Mouse (Mus musculus): ENCODE results near the gene Hs1bp3.

The Hs1bp3 gene

DNA sequence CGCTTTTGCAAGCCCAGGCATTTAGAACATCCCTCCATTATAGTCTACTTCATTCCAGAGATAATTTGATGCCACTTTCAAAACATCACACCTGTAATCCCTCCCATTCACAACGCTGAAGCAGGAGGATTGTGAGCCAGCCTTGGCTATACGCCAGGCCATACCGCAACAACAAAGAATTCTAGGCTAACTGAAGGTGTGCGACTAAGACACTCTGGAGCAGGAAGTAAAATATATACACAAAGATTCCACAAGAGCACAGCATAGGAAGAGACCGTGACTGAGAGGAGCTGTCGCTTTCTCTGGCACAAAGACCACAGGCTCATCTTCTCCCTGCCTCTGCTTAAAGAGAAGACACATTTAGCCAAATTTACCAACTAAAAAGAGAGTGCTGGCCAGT is 49.2 kb downstream of the Hs1bp3 start:
- DNase-seq (ENCODE audit: low spot score in 2 of 2) = no peak

DNA sequence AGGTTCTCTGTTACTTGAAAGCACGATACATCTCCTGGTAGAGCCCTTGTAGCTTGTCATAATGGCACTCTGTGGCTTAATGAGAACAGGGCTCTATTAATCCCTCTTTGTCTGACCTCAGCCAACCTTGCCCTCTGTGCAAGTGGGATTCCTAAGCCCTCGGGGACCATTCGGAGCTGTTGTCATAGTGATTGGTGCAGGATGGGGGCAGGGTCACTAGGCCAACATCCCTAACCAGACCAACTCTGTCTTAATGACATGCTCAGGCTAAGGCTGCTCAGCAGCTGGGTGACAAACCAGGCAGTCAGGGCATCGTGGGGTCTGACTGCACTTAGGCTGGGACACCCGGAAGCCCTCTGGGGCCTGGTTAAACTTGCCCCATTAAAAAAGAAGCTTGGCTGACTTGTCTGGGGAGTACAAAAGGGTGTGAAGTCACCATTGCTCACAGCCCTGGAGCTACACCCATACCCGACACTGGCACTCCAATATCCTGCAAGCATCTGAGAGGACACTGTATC is 51.1 kb downstream of the Hs1bp3 start:
- no peak for DNase-seq (ENCODE audit: low spot score in 2 of 2)

DNA sequence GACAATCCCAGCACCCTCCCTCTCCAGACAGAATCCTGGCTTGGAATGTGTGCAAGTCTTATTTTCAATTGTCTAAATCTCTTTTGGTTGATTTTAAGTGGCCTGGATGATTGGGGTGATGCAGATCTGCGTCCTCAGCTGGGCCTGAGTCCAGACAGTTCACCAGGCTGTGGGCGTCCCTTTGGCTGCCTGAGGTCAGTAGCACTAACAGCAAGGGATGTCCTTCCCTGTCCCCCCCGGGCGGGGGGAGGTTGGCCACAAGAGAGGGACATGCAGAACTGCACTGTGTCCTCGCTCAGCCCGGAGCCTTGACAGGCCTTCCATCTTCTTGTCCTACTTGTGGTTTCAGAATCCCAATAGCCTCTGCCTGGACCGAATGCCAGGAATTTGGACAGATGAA is 52.1 kb downstream of the Hs1bp3 start:
- no peak for DNase-seq (ENCODE audit: low spot score in 2 of 2)

DNA sequence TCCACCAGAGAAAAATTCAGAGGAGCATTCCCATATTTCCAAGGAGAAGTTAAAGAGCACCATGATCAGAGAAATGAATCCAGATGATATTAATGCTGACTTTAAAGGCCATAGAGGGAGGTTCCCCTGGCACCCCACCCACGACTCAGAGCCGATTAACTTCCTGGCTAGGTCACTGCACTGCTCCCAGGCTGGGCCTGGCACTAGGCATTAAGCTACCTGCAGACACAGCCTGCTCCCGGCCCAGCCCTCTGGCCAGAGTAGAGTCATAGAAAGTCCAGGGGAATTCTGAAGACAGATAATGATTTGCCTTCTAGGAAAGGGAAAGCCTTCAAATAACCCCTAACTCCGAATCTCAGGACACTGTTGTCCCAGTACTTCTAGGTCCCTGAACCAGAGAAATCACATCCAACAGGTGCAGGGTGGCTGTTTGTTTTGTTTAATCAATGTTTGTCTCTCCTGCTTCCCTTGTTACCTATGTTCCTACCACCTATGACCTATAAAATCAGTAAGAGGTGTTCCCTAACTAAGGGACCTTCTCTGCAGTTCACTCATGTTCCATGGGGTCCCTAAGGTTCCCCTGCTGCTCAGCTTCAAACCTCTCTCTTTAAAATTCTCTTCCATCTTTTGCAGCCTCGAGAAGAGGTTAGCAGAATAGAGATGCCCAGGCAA is 52.8 kb downstream of the Hs1bp3 start:
- DNase-seq (ENCODE audit: low spot score in 2 of 2) = no peak

DNA sequence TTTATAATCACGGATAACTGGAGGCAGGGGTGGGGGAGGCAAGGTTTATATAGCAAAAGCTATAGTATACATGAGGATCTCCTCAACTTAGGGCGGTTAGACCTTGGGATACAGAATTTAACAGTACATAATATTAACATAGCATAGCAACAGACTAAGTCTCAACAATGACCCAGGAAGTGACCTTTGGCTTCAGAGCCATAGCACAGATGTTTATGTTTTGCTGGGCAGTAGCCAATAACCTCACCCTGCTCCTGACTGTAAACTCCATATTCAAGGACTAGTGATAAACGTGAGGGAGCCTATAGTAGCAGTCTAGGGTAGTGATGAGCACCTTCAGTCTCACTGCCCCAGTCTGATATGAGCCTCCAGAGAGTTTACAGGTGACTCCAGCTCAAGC is 53.5 kb downstream of the Hs1bp3 start:
- no peak for DNase-seq (ENCODE audit: low spot score in 2 of 2)

DNA sequence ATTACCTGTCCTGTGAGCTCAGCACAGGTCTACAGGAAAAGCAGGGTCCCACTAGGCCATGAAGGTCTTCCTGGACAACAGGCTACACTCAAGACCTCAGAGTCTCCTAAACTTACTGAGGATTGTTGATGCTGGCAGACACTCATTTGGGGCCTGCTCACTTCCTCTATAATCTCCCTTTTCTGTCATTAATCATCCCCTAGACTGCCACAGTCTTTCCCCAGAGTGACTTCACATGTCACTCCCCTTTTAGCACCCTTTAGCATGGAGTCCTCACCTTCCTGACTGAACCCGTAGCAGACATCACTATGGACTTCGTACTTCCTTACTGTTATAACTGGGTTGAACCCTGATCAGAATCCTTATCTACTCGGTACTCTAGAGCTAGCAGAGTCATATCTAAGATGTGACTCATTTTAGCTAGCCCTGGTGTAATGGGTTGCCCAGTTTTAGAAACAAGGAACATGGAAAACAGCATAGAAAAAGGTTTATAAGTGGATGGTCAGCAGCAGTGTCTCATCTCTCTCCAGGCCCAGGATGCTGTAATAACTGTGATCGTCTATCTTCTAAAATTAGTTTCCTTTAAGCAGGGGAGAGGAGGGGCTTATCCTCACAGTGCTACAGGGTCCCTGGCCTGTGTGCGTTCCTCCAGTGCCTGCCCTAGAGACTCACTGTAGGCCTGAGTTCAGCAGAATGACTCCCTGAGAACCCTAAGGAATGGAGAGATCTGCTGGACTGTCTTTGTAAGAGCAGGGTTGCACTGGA is 58.7 kb downstream of the Hs1bp3 start:
- DNase-seq (ENCODE audit: low spot score in 2 of 2) = no peak

DNA sequence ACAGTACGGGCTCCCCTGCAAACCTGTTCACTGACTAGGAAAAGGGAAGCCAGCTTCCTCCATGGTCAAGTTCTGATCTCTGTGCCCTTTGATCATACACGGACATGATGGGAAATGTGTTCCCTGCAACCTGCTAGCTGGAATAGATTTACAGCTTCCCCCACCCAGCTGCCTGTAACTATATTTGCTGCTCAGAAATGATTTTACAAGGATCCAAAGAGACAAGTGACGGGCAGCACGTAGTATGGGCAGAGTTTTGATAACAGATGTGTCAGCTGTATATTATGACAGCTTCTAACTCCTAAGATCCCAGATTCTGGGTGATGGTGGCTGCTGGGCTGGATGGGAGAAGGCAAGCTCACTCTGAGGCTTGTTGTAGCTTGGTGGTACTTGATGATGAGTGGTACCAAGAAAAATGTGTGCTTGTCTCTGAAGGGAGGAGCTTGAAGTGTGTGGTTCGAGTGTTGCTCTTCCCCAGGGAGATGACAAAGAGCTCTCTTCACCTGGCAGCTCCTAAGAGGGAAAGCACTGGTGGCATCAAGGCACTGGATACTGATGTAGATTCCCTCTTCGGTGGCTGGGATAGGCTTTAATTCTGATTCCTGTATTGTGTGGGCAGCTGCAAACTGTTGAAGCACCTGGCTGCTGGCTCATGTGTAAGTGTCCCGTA is 59.4 kb downstream of the Hs1bp3 start:
- no peak for DNase-seq (ENCODE audit: low spot score in 2 of 2)

DNA sequence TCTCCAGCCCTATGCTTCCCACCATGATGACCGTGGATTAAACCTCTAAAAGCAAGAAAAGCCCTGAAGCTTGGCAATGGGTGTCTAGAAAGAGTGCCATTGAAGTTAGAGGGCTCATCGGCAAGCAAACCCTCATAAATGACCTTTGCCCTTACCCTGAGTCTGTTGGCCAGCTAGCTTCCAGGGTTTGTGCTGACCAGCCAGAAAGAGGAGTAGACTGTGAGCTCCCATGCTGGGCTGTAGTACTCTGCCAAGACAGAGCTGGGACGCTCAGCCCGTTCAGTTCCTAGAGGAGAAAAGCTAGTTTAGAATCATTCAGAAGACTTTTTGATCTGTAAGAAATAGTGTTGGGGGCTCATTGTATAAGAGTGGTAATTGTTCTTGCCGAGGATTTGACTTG is 60.5 kb downstream of the Hs1bp3 start:
- DNase-seq (ENCODE audit: low spot score in 2 of 2) = no peak

DNA sequence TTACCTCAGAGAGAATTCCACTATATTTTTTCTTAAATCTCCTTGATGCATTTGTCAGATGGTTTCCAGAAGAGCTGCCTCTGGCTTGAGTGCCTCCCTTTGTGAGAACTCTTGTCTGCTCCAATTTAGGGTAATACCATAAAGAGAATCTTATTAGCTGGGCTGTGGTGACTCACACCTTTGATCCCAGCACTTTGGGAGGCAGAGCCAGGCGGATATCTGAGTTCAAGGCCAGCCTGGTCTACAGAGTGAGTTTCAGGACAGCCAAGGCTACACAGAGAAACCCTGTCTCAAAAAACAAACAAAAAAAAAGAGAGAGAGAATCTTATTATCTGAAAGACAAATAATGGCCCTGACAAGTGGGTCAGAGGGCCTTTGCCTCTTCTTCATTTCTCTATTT is 63.9 kb downstream of the Hs1bp3 start:
- DNase-seq (ENCODE audit: low spot score in 2 of 2) = no peak

DNA sequence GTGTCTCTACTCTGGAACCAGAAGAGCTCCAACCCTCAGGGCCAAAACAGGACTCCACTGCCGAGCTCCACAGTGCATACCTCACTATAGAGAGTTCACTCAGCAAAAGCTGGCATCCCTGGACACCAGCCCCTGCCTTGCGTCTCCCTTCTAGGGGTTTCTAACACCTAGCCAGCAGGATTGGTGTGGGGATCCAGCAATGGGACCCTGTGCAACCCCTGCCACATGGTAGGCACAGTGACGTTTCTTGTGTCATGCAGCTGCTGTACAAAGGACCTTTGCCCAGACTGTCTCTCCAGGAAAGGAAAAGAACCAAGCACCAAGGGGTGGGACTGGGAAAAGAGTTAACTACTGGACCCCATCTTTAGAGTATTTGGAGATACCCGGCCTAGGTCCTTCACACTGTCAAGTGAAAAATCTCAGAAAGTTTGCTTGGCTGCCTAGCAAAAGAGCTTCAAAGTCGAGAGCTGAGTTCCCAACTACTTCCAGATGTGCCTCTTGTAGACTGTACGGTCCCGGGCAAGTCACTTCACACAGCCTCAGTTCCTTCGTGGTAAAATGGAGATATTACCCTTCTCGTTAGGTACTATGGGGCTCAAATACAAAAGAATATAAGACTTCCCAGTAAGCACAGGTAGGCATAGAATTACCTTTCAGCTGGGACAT is 64.9 kb downstream of the Hs1bp3 start:
- no peak for DNase-seq (ENCODE audit: low spot score in 2 of 2)

DNA sequence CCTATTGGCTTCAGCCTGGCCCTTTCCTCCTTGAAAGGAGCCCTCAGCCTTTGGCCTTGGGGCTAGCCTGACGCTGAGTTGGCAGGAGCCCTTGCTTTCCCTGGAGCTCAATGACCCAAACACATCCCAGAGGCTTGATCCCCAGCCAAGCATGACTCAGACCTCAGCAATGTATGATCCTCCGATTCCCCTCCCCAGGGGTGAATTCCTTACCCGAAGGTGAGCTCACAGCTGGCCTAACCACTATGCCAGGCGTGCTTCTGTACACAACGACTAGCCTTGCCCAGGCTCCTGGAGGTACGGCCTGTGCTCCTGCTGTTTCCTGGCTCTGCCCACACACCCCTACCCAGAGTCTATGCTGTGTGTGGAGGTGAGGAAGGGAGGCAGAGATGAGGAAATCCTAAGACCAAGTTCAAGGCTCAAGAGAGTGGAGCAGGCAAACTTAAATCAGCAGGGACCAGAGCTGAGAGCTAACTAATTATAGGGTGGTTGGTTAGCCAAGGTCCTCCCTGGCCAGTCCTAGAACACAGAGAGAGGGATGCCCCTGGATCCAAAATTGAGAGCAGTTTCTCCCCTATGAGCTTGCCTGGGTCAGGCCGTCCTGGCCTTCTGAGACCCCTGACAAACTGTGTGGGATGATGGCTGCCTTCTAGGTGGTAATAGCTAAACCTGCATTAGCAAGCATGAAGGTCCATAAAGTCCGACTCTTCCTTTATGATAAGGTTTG is 66.7 kb downstream of the Hs1bp3 start:
- no peak for DNase-seq (ENCODE audit: low spot score in 2 of 2)

DNA sequence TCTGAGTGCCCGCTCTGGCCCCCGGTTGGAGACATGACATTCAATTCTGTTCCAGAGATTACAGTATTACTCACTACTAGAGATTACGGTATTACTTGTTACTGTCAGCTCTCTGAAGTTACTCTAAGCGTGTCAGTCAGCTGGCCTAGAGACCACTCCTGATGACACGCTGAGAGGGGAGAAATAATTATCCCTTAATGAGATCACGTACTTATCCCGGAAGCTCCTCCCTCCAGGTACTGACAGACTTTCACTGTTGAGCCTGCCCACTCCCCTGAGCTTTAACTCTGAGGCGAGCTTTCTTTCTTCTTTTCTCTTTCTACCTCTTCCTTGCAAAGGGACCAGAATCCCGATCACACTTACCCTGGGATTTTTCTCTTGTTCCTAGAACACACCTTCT is 67.7 kb downstream of the Hs1bp3 start:
- DNase-seq (ENCODE audit: low spot score in 2 of 2) = no peak

DNA sequence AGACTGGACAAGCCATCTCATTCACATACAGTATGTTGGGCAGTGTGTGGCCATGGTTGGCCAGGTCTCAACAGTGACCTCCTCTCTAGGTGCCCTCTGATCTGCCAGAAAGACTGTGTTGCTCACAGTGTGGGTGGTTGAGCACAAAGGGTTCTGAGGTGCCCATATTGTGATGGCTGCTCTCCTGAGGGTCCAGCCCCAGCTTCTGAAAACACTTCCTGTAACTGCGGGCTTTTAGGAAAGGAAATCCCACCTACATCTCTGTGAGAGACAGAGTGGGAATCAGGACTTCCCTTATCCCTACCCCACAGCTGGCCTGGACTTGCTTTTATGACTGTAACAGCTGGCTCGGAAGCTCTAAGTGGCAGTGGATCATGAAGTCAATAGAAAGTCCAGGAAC is 68.7 kb downstream of the Hs1bp3 start:
- no peak for DNase-seq (ENCODE audit: low spot score in 2 of 2)

DNA sequence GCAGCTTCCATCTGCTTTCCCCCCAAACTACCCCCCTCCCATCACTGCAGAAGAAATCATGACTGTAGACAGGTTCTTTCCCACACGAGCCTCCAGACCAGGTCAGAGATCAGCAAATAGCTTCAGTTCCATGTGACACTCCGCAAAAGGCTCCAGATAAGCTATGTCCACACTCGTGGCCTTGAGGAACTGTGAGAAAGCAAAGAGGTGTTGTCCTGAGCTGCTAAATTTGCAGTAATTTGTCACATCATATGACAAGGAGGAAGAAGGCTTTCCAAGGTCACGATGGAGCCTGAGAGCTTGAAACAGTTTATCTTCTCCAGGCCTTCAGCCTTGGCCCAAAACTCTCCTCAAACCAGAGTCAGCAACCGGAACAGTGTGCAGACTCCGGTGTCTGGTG is 70.6 kb downstream of the Hs1bp3 start:
- DNase-seq (ENCODE audit: low spot score in 2 of 2) = no peak

DNA sequence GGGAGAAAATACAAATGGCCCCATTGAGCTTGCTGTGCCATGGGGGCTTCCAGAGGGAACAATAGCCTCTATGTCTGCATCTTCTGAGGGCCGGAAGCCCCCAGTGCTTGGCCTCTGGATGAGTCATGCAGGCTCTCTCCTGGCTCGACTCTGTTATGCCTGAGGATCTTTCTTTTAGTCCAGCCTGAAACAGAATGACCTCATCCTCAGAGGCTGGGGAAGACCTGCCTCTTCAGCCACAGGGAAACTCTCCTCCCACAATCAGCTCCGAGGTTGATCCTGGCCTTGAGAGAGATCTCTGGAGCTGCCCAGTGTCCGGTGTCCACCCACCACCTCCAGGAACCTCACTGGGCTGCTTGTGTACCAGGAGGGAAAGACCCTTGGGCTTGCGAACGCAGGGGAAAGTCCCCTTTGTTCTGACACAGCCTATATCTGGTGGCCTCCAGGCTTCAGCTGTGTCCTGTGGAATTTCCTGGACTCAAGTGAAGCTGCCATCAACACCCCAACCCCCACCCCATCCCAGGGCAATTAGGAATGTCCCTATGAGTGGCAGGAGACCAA is 73.3 kb downstream of the Hs1bp3 start:
- no peak for DNase-seq (ENCODE audit: low spot score in 2 of 2)

DNA sequence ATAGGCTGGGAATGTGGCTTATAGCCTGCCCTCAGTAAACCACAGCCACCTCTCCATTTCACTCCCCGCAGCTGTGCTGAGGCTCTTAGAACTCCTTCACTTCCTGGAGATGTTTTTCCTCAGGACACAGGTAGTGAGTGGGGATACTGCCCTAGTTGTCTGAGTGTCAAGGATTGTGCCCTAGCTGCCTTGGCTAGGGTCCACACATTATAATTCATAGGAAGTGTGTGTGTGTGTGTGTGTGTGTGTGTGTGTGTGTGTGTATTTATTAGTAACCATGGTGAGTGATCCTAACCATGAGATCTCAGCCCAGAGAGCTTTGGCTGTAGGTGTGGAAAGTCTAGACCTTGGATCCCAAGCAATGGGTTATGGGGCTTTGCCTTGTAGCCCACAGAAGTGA is 74.0 kb downstream of the Hs1bp3 start:
- no peak for DNase-seq (ENCODE audit: low spot score in 2 of 2)

DNA sequence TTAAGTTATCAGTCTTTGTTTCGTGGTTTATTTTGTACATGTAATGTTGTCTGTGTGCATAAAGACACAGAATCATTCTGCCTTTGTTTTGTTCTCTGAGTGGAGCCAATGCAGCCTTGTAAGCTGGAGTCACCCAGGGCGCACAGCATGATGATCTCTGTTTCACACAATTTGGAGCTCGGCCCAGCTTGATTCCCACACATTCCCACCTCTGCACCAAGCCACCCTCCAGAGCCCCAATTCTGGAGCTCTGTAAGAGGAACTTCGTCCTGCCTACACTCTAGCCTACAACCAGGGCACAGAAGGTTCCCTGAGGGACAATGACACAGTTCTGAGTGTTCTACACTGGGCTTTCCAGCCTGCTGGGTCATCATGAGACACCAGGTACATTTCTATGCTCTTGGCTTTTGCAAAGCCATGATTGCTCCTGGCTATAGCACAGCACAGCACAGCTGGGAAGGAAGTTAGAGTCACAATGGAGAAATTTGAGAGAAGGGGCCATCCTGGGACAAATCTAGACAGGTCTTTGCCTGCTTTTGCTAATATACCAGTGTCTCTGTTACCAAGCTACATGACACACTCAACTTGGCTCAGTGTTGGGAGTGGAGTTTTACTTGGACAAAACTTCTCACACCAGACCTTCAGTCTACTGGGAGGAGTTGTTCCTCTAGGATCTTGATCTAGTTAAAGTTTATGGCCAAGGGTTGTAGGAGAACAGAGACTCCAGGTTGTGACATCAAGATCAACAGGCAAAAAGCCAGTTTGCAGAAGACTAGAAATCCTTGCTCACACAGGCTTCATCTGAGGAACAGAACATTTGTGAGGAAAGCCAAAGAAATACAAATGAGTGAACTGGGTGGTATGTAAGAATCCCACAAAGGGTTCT is 75.5 kb downstream of the Hs1bp3 start:
- peak in 1 of 2 experiments; percentile 38 for DNase-seq (ENCODE audit: low spot score in 2 of 2)

DNA sequence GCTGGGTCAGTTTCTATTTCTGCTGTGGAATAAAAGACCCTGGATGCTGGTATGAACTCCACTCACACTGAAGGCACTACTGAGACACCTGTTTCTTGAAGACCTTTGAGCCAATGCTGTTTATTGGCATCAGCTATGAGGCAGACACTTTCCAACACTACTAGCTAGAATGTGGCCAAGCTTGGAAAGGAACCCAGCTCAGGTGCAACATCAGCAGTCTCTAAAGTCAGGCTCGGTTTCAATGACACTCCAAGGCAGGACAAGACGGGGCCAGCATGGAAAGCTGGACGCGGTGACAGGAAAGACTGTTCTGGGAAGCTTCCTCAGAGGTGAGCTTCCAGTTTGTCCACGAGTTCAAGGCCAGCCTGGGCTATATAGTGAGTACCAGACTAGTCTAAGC is 80.0 kb downstream of the Hs1bp3 start:
- no peak for DNase-seq (ENCODE audit: low spot score in 2 of 2)
